Mouse (Mus musculus) embryonic facial prominence, embryonic 10.5 days (tissue): ENCODE measurements around the gene Nmnat3. TPM values are rescaled to one million over a fixed set of nuclear protein-coding genes. Genes with fewer than 3 reads are reported as not detected.

ENCODE experiments used
- DNase-seq: peaks from one replicate; pipeline ENCODE4 v3.0.0-alpha.2; 2017; ENCODE audit warnings: low spot score
- H3K27ac ChIP-seq: fragments of 300-500 bp; sonication (generic); replicated peaks from 2 replicates; pipeline ENCODE4 v1.5.1; 2016; ENCODE audit warnings: mild to moderate bottlenecking
- H3K27me3 ChIP-seq: fragments of 300-500 bp; sonication (generic); replicated peaks from 2 replicates; pipeline ENCODE4 v1.6.1; 2016; ENCODE audit warnings: low read depth, mild to moderate bottlenecking; ENCODE audit not compliant: poor library complexity, severe bottlenecking
- H3K36me3 ChIP-seq: fragments of 300-500 bp; sonication (generic); replicated peaks from 2 replicates; pipeline ENCODE4 v1.6.1; 2016; ENCODE audit warnings: mild to moderate bottlenecking, moderate library complexity
- H3K4me1 ChIP-seq: fragments of 300-500 bp; sonication (generic); 2 replicates; pipeline ENCODE4 v1.6.1; 2016
- H3K4me3 ChIP-seq: fragments of 300-500 bp; sonication (generic); 2 replicates; pipeline ENCODE4 v1.5.1; 2016; ENCODE audit warnings: mild to moderate bottlenecking, moderate library complexity
- H3K9me3 ChIP-seq: fragments of 300-500 bp; sonication (generic); 2 replicates; pipeline ENCODE4 v1.6.1; 2016; ENCODE audit warnings: mild to moderate bottlenecking
- WGBS: fragments of 180-500 bp; shearing (Covaris S2); methylation state at CpG from one replicate; pipeline ENCODE4 v1.1.7; 2016; 5-methylcytosine and 5-hydroxymethylcytosine counted together
- polyA plus RNA-seq: library from polyadenylated mRNA; unstranded; fragments of >200 nt; fragmentation: Nextera tagmentation; extraction: Ambion mirVana; gene quantifications from 2 replicates; pipeline ENCODE4 v1.2.1, GENCODE M21; 2016

Nmnat3 gene
- polyA plus RNA-seq, 1 experiment from 2014 or later, result 3.4 TPM

GRCm38 (mm10) chr9:98346240-98346639 is 59.0 kb downstream of the Nmnat3 start:
- WGBS, result 85% methylated on average over 4 of the region's 4 CpGs
- no peak overlapping the region for H3K4me3 ChIP-seq
- no peak for DNase-seq

GRCm38 (mm10) chr9:98347021-98347420 is 59.8 kb downstream of the Nmnat3 start:
- Histone ChIP-seq H3K27me3 (0 out of 2 replicates have a peak, but pooled peaks cover 7% of the 10 kb centered on the region), H3K4me3 (no peak overlapping the region), H3K36me3 (no peaks in the 10 kb centered on the region), H3K9me3 (no peaks in the 10 kb centered on the region), H3K4me1 (peaks cover 20% of the 10 kb centered on the region), H3K27ac (no peak overlapping the region)
- no peak for DNase-seq
- WGBS, result 87% methylated on average over 3 of the region's 3 CpGs

More at GRCm38 (mm10) chr9:98346240-98346639, 59.0 kb downstream of the Nmnat3 start:
- Histone ChIP-seq H3K36me3 (no peaks in the 10 kb centered on the region), H3K9me3 (no peaks in the 10 kb centered on the region), H3K27ac (no peak overlapping the region), H3K4me1 (peaks cover 20% of the 10 kb centered on the region), H3K27me3 (0 out of 2 replicates have a peak, but pooled peaks cover 7% of the 10 kb centered on the region)

GRCm38 (mm10) chr9:98350318-98351144 is 63.3 kb downstream of the Nmnat3 start:
- DNase-seq, result no peak
- H3K36me3 ChIP-seq, result no peaks in the 10 kb centered on the region
- H3K27me3 ChIP-seq, result 0 out of 2 replicates have a peak, but pooled peaks cover 7% of the 10 kb centered on the region
- no peak overlapping the region for H3K4me3 ChIP-seq
- H3K27ac ChIP-seq, result 0 out of 2 replicates have a peak overlapping the region, but pooled peaks have one; percentile 44
- H3K9me3 ChIP-seq, result no peaks in the 10 kb centered on the region
- H3K4me1 ChIP-seq, result peaks cover 20% of the 10 kb centered on the region
- WGBS, result 16% methylated on average over 4 of the region's 4 CpGs

- peaks cover 20% of the 10 kb centered on the region for H3K4me1 ChIP-seq
- no peak overlapping the region for H3K27ac ChIP-seq
- H3K27me3 ChIP-seq, result 0 out of 2 replicates have a peak, but pooled peaks cover 7% of the 10 kb centered on the region
- H3K36me3 ChIP-seq, result no peaks in the 10 kb centered on the region
- DNase-seq, result no peak
- no peaks in the 10 kb centered on the region for H3K9me3 ChIP-seq
- WGBS, result 91% methylated on average over 6 of the region's 6 CpGs
- no peak overlapping the region for H3K4me3 ChIP-seq
Measured at GRCm38 (mm10) chr9:98352332-98352731, 65.1 kb downstream of the Nmnat3 start.

GRCm38 (mm10) chr9:98354919-98355318 is 67.7 kb downstream of the Nmnat3 start:
- H3K27ac ChIP-seq, result no peak overlapping the region
- H3K4me1 ChIP-seq, result peaks cover 11% of the 10 kb centered on the region
- 87% methylated on average over 3 of the region's 3 CpGs for WGBS
- no peak for DNase-seq
- no peaks in the 10 kb centered on the region for H3K36me3 ChIP-seq
- no peaks in the 10 kb centered on the region for H3K27me3 ChIP-seq
- no peaks in the 10 kb centered on the region for H3K9me3 ChIP-seq
- no peak overlapping the region for H3K4me3 ChIP-seq

GRCm38 (mm10) chr9:98361047-98361446 is 73.8 kb downstream of the Nmnat3 start:
- H3K27me3 ChIP-seq, result no peaks in the 10 kb centered on the region
- 86% methylated on average over 3 of the region's 3 CpGs for WGBS
- H3K4me1 ChIP-seq, result no peaks in the 10 kb centered on the region
- H3K27ac ChIP-seq, result no peak overlapping the region
- H3K4me3 ChIP-seq, result no peak overlapping the region
- no peak for DNase-seq
- no peaks in the 10 kb centered on the region for H3K36me3 ChIP-seq
- no peaks in the 10 kb centered on the region for H3K9me3 ChIP-seq

GRCm38 (mm10) chr9:98366075-98366474 is 78.8 kb downstream of the Nmnat3 start:
- H3K9me3 ChIP-seq, result no peaks in the 10 kb centered on the region
- H3K27ac ChIP-seq, result no peak overlapping the region
- no peaks in the 10 kb centered on the region for H3K36me3 ChIP-seq
- WGBS, result 91% methylated on average over 8 of the region's 8 CpGs
- no peaks in the 10 kb centered on the region for H3K27me3 ChIP-seq
- no peak for DNase-seq
- H3K4me3 ChIP-seq, result no peak overlapping the region
- H3K4me1 ChIP-seq, result peaks cover 6% of the 10 kb centered on the region

GRCm38 (mm10) chr9:98367333-98367962 is 80.2 kb downstream of the Nmnat3 start:
- no peaks in the 10 kb centered on the region for H3K27me3 ChIP-seq
- WGBS, result 92% methylated on average over 13 of the region's 13 CpGs

GRCm38 (mm10) chr9:98369707-98370106 is 82.5 kb downstream of the Nmnat3 start:
- Histone ChIP-seq H3K36me3 (no peaks in the 10 kb centered on the region), H3K4me3 (no peak overlapping the region), H3K27me3 (no peaks in the 10 kb centered on the region), H3K27ac (no peak overlapping the region), H3K9me3 (no peaks in the 10 kb centered on the region), H3K4me1 (peaks cover 6% of the 10 kb centered on the region)
- DNase-seq, result no peak
- 49% methylated on average over 8 of the region's 8 CpGs for WGBS

More at GRCm38 (mm10) chr9:98367333-98367962, 80.2 kb downstream of the Nmnat3 start:
- no peak overlapping the region for H3K27ac ChIP-seq
- no peaks in the 10 kb centered on the region for H3K36me3 ChIP-seq
- DNase-seq, result no peak
- peaks cover 6% of the 10 kb centered on the region for H3K4me1 ChIP-seq
- H3K4me3 ChIP-seq, result no peak overlapping the region
- no peaks in the 10 kb centered on the region for H3K9me3 ChIP-seq

GRCm38 (mm10) chr9:98373358-98373757 is 86.1 kb downstream of the Nmnat3 start:
- no peaks in the 10 kb centered on the region for H3K9me3 ChIP-seq
- peaks cover 25% of the 10 kb centered on the region for H3K4me1 ChIP-seq
- H3K4me3 ChIP-seq, result no peak overlapping the region
- H3K27ac ChIP-seq, result no peak overlapping the region
- DNase-seq, result no peak
- WGBS, result 89% methylated on average over 5 of the region's 5 CpGs
- H3K27me3 ChIP-seq, result 0 out of 2 replicates have a peak, but pooled peaks cover 4% of the 10 kb centered on the region
- no peaks in the 10 kb centered on the region for H3K36me3 ChIP-seq

GRCm38 (mm10) chr9:98374897-98375296 is 87.7 kb downstream of the Nmnat3 start:
- DNase-seq, result no peak
- Histone ChIP-seq H3K4me3 (no peak overlapping the region), H3K27me3 (0 out of 2 replicates have a peak, but pooled peaks cover 4% of the 10 kb centered on the region), H3K4me1 (peaks cover 22% of the 10 kb centered on the region), H3K9me3 (no peaks in the 10 kb centered on the region), H3K36me3 (no peaks in the 10 kb centered on the region), H3K27ac (no peak overlapping the region)
- WGBS, result 81% methylated on average over 11 of the region's 11 CpGs

- Histone ChIP-seq H3K36me3 (no peaks in the 10 kb centered on the region), H3K27me3 (0 out of 2 replicates have a peak, but pooled peaks cover 4% of the 10 kb centered on the region), H3K4me3 (no peak overlapping the region), H3K4me1 (peaks cover 19% of the 10 kb centered on the region), H3K9me3 (no peaks in the 10 kb centered on the region), H3K27ac (no peak overlapping the region)
- no peak for DNase-seq
- 30% methylated on average over 5 of the region's 5 CpGs for WGBS
Measured at GRCm38 (mm10) chr9:98375329-98376170, 88.3 kb downstream of the Nmnat3 start.
